8 mouse cellular contexts compared by ENCODE assay signal in genomic region chr9:63915976-63916375, GRCm38 (mm10).
DNase-seq lines count a peak whose midpoint lies in the region; ATAC-seq lines count a peak whose summit lies in the region.

No protein-coding gene starts in this region.

- no peak for ATAC-seq in cerebellum, adult (ENCODE audit: insufficient number of reproducible peaks, low FRiP score, low TSS enrichment)

- peak; percentile 8 for DNase-seq in cerebellum, adult 9-10 months
- DNase-seq in 416B (ENCODE audit: low read depth): peak; percentile 73
- peak; percentile 41 for DNase-seq in adrenal gland, adult 8-10 months
- DNase-seq in gastrocnemius, postnatal 10 days: peak; percentile 67
- peak; percentile 28 to 57 for DNase-seq in layer of hippocampus, adult 8-10 months (ENCODE audit: low spot score in 2 of 2)
- peak; percentile 86 for DNase-seq in lung, postnatal 36 days
- peak; percentile 82 for DNase-seq in testis, postnatal 10 days (ENCODE audit: low spot score)

Comparison
In these comparisons a context has a peak if more than half of its experiments do, and no peak if none do; other contexts are left out.
1. DNase-seq: peak in every context shown above with its lines; median percentile 86 in lung, postnatal 36 days; 82 in testis, postnatal 10 days; 73 in 416B; 67 in gastrocnemius, postnatal 10 days; 42 in layer of hippocampus, adult 8-10 months; 41 in adrenal gland, adult 8-10 months; 8 in cerebellum, adult 9-10 months.